Mouse (Mus musculus): Measurements from ENCODE around the gene Slc5a6.

DNA sequence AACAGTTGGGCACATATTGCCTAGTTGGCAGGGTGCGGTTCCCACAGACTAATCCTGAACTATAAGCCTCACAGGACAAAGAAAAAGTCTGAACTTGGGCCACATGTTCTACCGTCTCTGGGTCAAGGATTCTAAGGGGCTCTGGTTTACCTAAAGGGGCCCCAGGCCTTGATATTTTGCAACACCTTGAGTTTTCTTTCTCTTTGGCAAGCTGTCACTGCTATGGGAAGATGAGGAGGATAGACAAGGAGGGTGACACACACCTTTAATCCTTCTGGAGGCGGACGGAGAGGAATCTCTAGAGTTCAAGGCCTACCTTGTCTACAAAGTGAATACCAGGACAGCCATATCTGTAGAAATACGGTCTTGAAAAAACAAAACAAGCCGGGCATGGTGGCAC, 2.3 kb downstream of the Slc5a6 start:
- no peak for TF ChIP-seq CTCF (IDR thresholded peaks at IDR 0.05; ENCODE audit: insufficient read depth, low read length)
- no peak for TF ChIP-seq POLR2A (IDR thresholded peaks at IDR 0.05; ENCODE audit: borderline replicate concordance, extremely low read depth, low read depth, low read length)

All from lung, adult 2 months (tissue).